Mouse (Mus musculus): ENCODE results near the gene BC049715. TPM values are rescaled to one million over a fixed set of nuclear protein-coding genes. Genes with fewer than 3 reads are reported as not detected.
"Not testable (repeated sequence)": the region's sequence is repeated elsewhere in the genome, so short reads cannot be mapped to it uniquely, and the experiment has no call there.

BC049715 gene
- total RNA-seq, 2 experiments from 2014 or later, result not detected

DNA sequence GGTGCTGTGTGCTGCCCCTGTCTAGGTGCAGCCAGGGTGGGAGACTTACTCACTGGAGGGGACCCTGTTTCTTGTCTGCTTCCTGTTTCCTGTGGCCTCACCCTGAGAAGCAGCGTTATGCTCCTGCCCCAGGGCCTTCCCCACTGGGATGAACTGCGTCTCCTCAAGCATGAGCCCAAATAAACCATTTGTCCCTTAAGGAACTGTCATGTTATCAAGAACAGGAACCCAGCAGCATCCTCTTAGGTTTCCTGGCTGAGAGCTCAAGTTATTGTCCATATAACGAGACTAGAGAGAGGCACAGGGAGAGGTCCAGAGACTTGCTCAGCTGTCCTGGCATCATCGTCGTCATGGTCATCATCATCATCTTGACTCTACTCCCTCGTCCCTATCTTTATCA lies 22.8 kb downstream of the BC049715 start:
- no peak for DNase-seq

DNA sequence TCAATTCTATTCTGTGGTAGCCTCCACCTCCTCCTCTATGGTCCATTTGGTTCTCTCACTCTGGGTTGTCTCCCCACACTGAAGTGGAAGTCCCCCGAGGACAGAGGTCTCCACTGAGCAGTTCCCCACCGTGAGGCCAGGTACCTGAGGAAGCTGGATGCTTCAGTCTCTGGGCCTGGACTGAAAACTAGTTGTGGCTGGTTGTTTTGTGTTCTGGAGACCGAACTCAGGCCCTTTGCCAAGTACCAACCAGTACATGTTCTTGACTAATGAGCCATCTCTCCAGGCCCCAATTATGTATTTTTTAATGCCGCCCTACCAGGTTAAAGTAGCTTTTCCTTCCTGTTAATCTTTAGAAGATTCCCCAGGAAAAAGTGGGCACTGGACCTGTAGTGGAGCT lies 24.9 kb downstream of the BC049715 start:
- DNase-seq, result no peak

- no peak for DNase-seq
These were observed 25.3 kb downstream of the BC049715 start for GRCm38 (mm10) chr6:136852762-136853161.

DNA sequence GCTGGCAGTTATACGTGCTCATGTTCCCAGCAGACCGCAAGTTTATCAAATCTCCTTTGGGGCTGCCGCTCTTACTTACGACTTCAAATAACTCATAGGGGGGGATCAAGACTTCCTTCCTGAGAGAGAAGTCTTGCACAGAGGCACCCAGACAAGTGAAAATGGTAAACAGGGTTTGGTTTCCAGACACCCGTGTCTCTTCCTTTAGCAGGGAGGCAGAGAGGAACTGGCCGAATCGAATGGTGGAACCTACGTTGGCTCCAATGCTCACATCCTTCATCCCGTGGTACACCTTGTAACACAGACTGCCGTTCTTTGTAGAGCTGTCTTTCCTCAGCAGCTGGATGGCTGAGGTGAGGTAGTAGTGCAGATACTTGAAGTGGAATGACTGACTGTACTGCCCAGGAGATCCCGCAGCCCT lies 26.9 kb downstream of the BC049715 start:
- no peak for DNase-seq

DNA sequence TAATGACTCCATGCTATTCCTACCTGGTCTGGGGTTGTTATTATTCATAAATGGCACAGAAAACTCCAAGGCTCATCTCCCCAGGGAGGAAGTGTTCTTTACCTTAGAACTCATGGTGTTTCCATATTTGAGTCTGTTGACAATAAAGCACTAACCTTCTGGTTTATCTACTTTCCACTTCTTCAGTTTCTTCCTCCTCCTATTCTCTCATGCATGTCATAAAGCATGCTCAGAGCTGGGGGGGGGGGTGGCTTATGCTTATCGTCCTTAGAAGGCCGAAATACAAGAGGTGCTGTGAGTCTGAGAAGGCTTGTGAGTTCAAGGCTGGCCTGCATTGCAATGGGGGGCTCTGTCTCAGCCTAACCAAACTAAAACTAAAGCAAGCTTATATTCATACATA lies 27.8 kb downstream of the BC049715 start:
- no peak for DNase-seq

GRCm38 (mm10) chr6:136856071-136856636 lies 28.7 kb downstream of the BC049715 start:
- DNase-seq, result no peak

DNA sequence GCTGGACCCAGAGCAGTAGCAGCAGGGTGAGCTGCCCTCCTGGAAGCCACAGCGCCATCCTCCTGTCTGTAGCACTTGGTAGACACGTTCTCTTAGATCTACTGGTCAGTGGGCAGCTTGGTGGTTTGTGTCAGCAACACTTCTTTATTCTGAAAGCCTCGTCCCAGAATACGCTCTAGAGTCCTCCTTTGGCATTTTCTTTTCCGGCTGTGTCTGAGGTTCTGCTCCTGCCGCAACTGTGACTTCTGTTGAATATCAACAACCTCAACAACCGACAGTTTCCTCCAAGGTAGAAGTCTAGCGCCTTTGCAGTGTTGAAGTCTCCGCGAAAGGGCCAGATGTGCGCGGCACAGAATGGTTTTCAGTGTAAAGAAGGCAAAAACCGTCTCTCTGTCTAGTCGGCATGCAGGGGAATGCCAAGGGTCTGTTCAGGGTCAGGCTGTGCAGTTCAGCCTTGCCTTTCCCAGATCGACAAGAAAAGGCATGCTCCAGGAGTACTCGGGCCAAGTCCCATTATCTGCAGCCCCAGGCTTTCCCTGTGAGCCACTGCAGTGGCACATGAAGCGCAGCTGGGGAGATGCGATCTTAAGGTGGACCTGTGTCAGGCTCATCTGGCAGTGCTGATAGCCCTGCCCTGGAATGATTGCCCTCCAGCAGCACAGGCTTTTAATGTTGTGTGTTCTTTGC lies 29.9 kb downstream of the BC049715 start, which contains the start of gene Art4:
Art4 (minus strand) TSS at position 548 of the 687 bp plus-strand sequence.
- no peak for DNase-seq

DNA sequence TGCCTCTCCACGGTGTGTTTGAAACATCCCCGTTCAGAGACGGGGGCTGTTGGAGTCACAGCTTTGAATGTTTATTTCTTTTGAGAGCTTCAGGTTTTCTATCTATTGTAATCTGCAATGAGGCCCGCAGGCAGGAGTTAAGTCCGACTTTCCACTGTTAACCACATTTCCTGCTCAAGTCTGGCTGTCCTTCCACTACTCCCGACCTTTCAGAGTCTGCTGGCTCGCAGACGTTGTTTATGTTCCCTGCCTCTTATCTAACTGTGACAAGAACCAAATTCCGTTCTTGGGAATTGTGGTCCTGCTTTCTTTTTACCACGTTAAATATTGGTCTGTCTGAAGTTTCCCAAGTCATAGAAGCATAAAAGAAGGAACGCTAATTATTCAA lies 30.4 kb downstream of the BC049715 start:
- no peak for DNase-seq

- no peak for DNase-seq
These were observed 31.0 kb downstream of the BC049715 start for GRCm38 (mm10) chr6:136858420-136858819.

- no peak for DNase-seq
These were observed 33.6 kb downstream of the BC049715 start for GRCm38 (mm10) chr6:136861020-136861419.

GRCm38 (mm10) chr6:136865360-136865759 lies 37.9 kb downstream of the BC049715 start:
- no peak for DNase-seq

- no peak for DNase-seq
These were observed 38.7 kb downstream of the BC049715 start for GRCm38 (mm10) chr6:136866150-136866549.

DNA sequence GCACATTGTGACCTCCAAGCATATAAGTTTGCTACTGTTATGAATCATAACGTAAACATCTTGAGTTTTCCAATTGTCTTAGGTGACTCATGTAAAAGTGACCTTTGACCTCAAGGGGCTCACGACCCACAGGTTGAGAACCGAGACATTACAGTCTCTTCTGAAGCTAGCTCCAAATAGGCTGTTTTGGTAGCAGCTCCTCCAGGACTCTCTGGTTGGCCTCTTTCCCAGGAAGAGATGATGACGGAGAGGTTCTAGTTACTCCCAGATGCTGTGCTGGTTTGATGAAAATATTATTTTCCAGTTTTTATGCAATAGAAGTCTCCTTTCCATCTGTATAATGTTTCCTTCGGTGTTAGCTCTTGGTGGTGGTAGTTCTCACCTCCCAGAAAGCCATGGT lies 41.5 kb downstream of the BC049715 start:
- DNase-seq, result no peak

- DNase-seq, result no peak
These were observed 47.2 kb downstream of the BC049715 start for GRCm38 (mm10) chr6:136874599-136874998.

- DNase-seq, result peak; percentile 60
These were observed 48.2 kb downstream of the BC049715 start, which contains the start of gene Mgp for GRCm38 (mm10) chr6:136875670-136876069. TSS of gene Mgp (minus strand) at chr6:136875823.

GRCm38 (mm10) chr6:136881678-136882077 lies 54.3 kb downstream of the BC049715 start:
- no peak for DNase-seq

- DNase-seq, result peak; percentile 53
These were observed 56.0 kb downstream of the BC049715 start for GRCm38 (mm10) chr6:136883431-136883915.

DNA sequence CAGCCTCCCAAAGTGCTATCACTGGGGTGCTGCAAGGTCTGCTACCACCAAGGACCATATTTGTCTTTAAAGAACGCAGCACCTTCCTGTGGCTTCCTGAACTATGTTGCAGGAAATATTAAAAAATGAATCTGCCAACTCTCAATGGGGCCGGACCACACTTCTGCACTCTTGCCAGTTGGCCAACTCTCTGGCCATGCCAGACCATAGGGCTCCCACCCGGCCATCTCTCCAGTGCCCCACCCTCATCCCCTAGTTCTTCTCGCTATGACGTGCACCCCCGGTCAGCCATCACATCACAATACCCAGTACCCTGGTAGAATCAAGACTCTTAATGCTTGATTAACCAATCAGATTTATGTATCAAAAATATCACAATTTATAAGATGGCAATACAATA lies 56.5 kb downstream of the BC049715 start:
- DNase-seq, result no peak

DNA sequence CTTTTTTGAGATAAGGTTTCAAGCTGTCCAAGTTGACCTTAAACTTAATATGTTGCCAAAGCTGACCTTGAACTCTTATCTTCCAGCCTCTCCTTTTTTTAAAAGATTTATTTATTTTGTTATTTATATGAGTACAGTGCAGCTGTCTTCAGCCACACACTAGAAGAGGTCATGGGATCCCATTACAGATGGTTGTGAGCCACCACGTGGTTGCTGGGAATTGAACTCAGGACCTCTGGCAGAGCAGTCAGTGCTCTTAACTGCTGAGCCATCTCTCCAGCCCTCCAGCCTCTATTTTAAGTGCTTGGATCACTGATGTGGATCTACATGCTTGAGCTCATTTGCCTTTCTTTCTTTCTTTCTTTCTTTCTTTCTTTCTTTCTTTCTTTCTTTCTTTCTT lies 57.3 kb downstream of the BC049715 start:
- DNase-seq, result not testable (repeated sequence)

DNA sequence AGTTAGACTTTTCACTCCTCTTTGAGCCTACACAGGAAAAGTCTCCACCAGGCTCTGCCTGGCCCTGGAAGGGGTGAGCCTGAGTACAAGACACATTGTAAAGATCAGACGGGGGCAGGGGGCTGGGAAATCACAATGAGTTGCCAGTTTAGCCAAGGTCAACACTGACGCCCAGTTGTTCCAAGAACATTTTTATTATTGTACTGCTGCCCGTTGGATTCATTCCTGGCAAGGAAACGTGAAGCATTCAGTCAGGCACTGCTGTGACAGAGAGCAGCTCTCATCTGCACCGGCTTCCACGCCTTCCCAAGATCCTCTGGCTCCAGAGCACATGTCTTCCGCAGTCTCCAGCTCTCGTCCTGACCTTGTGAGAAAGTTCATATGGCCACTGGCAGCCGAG lies 60.4 kb downstream of the BC049715 start:
- peak; percentile 78 for DNase-seq

GRCm38 (mm10) chr6:136889067-136889466 lies 61.6 kb downstream of the BC049715 start:
- DNase-seq, result no peak

DNA sequence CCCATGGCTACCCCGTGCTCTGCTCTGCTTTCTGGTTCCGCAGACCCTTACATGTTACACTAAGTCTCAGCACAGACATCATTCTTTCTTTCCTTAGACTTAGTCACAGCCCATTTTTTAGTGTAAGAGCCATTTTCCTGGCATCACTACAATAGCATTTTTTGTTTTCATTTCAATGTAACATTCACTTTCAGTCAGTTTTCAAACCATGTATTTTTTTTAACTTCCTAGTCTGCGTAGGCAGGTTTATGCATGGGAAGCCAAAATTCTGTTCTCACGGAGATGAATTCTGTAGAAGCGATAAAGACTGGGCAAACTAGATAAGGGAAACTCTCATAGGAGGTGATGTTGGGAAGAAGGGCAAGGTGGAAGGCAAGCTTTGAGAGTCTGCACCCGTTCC lies 62.1 kb downstream of the BC049715 start:
- DNase-seq, result no peak

All from gastrocnemius, postnatal 25 days (tissue).